Mouse (Mus musculus) left cerebral cortex, adult 8-10 months (tissue): Measurements from ENCODE around the gene Sprr2a3. TPM values are rescaled to one million over a fixed set of nuclear protein-coding genes. Genes with fewer than 3 reads are reported as not detected.

Source experiments
- total RNA-seq, 4 experiments: library from RNA; stranded (reverse); gene quantifications; 2 replicates each; pipeline ENCODE4 v1.2.4; 2022

Sprr2a3 gene
- total RNA-seq, 4 experiments from 2014 or later: not detected

Other genes starting within 250 kb of the Sprr2a3 start
- 1 to 10 TPM; 1.9 to 3.2 (median 2.4) TPM for gene Lor, start 202.3 kb upstream of the Sprr2a3 start, total RNA-seq
- gene Prr9, start 161.5 kb upstream of the Sprr2a3 start, total RNA-seq: not detected
- gene Lelp1, start 142.7 kb upstream of the Sprr2a3 start, total RNA-seq: not detected
- gene Sprr2a1, start 69.6 kb upstream of the Sprr2a3 start, total RNA-seq: not detected
- gene Sprr2a2, start 69.5 kb upstream of the Sprr2a3 start, total RNA-seq: not detected
- not detected for gene Sprr2b, start 31.2 kb downstream of the Sprr2a3 start, total RNA-seq
- gene Sprr2d, start 53.7 kb downstream of the Sprr2a3 start, total RNA-seq: not detected
- not detected for gene Sprr2e, start 66.7 kb downstream of the Sprr2a3 start, total RNA-seq
- not detected for gene Sprr2f, start 79.8 kb downstream of the Sprr2a3 start, total RNA-seq
- gene Sprr2h, start 100.3 kb downstream of the Sprr2a3 start, total RNA-seq: not detected
- gene Sprr2i, start 122.6 kb downstream of the Sprr2a3 start, total RNA-seq: not detected
- gene Sprr2j-ps, start 132.7 kb downstream of the Sprr2a3 start, total RNA-seq: not detected
- 1 to 10 TPM in 3 of 4 experiments, not detected in 1; 2.3 to 3.3 (median 3.2) TPM for gene Gm9774, start 144.0 kb downstream of the Sprr2a3 start, total RNA-seq
- gene Sprr2k, start 147.2 kb downstream of the Sprr2a3 start, total RNA-seq: not detected
- gene Sprr1b, start 153.4 kb downstream of the Sprr2a3 start, total RNA-seq: not detected
- gene Sprr3, start 173.3 kb downstream of the Sprr2a3 start, total RNA-seq: not detected
- not detected for gene Sprr1a, start 200.5 kb downstream of the Sprr2a3 start, total RNA-seq
- gene Sprr4, start 215.1 kb downstream of the Sprr2a3 start, total RNA-seq: not detected
- not detected for gene 2310046K23Rik, start 249.1 kb downstream of the Sprr2a3 start, total RNA-seq